Mouse (Mus musculus) heart, embryonic 14.5 days (tissue): ENCODE results near the gene Serpina3j. TPM values are rescaled to one million over a fixed set of nuclear protein-coding genes. Genes with fewer than 3 reads are reported as not detected.
"Not testable (repeated sequence)": the region's sequence is repeated elsewhere in the genome, so short reads cannot be mapped to it uniquely, and the experiment has no call there.

ENCODE experiments used
- ATAC-seq: fragments of 200-750 bp; cut with Nextera tagmentation; 2 replicates; pipeline ENCODE4 v1.8.0; 2017; ENCODE audit warnings: low read depth, moderate TSS enrichment; ENCODE audit not compliant: insufficient number of reproducible peaks, insufficient read depth, low FRiP score
- H3K27ac ChIP-seq, 2 experiments: fragments of 200-500 bp in 1 of 2; fragments of 300-500 bp in 1 of 2; sonication (generic) in 1 of 2; replicated peaks in 1 of 2; 2 replicates each; pipeline ENCODE4 v1.5.1; 2012 to 2014; ENCODE audit warnings: low read depth in 2 of 2, low read length in 2 of 2, control low read depth in 1 of 2, mild to moderate bottlenecking in 1 of 2, mixed read lengths in 1 of 2; ENCODE audit not compliant: control insufficient read depth in 1 of 2, insufficient read depth in 1 of 2
- H3K27me3 ChIP-seq: fragments of 300-500 bp; sonication (generic); 2 replicates; pipeline ENCODE4 v1.6.1; 2014; ENCODE audit warnings: mild to moderate bottlenecking, low read length, control low read depth; ENCODE audit not compliant: control insufficient read depth, insufficient read depth
- H3K36me3 ChIP-seq: fragments of 300-500 bp; sonication (generic); 2 replicates; pipeline ENCODE4 v1.6.1; 2014; ENCODE audit warnings: mild to moderate bottlenecking, control low read depth, low read length, mixed read lengths; ENCODE audit not compliant: control insufficient read depth, insufficient read depth
- H3K4me1 ChIP-seq, 2 experiments: fragments of 200-500 bp in 1 of 2; fragments of 300-500 bp in 1 of 2; sonication (generic) in 1 of 2; 2 replicates each; pipeline ENCODE4 v1.6.1; 2012 to 2014; ENCODE audit warnings: low read length in 2 of 2, control low read depth in 1 of 2, mixed read lengths in 1 of 2; ENCODE audit not compliant: control insufficient read depth in 2 of 2, insufficient read depth in 2 of 2
- H3K4me2 ChIP-seq: fragments of 300-500 bp; sonication (generic); 2 replicates; pipeline ENCODE4 v1.6.1; 2014; ENCODE audit warnings: mild to moderate bottlenecking, low read length
- H3K4me3 ChIP-seq, 2 experiments: fragments of 200-500 bp in 1 of 2; fragments of 300-500 bp in 1 of 2; sonication (generic) in 1 of 2; 2 replicates each; pipeline ENCODE4 v1.5.1; 2012 to 2014; ENCODE audit warnings: low read length in 2 of 2, mild to moderate bottlenecking in 2 of 2, control low read depth in 1 of 2, low read depth in 1 of 2, moderate library complexity in 1 of 2; ENCODE audit not compliant: control insufficient read depth in 1 of 2, insufficient read depth in 1 of 2
- H3K9ac ChIP-seq: fragments of 300-500 bp; sonication (generic); 2 replicates; pipeline ENCODE4 v1.6.1; 2014; ENCODE audit warnings: mild to moderate bottlenecking, low read length
- H3K9me3 ChIP-seq: fragments of 300-500 bp; sonication (generic); 2 replicates; pipeline ENCODE4 v1.6.1; 2016; ENCODE audit warnings: low read length, control low read depth; ENCODE audit not compliant: control insufficient read depth
- WGBS: fragments of 180-500 bp; shearing (Covaris S2); extraction: QIAGEN DNeasy Blood & Tissue Kit; methylation state at CpG from one replicate; pipeline ENCODE4 v1.1.7; 2014; 5-methylcytosine and 5-hydroxymethylcytosine counted together
- polyA plus RNA-seq: library from polyadenylated mRNA; unstranded; fragments of >200 nt; fragmentation: Nextera tagmentation; extraction: Ambion mirVana; gene quantifications from 2 replicates; pipeline ENCODE4 v1.2.1, GENCODE M21; 2014

Gene Serpina3j
- polyA plus RNA-seq, 1 experiment from 2014 or later: not detected

DNA sequence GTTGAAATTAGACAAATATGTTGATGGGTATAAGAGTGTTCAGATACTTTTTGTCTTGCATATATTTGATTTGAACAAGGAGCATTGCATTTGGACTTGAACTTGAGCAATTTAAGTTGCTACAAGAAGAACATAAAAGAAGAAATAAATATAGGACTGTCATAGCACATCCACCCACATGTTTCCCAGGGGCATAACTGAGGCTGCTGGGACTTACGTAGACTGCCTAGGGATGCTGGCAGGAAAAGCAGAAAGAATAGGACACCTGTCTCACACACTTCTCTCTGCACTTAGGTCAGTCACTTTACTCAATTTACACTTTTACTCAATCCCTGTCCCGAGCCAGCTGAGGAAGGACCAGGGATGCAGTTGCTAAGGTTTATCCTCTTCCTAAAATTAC, 20.4 kb upstream of the Serpina3j start:
- WGBS: 71% methylated on average over 2 of the region's 2 CpGs
- Histone ChIP-seq H3K9me3 (no peaks in the 10 kb centered on the region), H3K4me2 (no peak overlapping the region), H3K9ac (no peak overlapping the region), H3K4me3 (no peak overlapping the region), H3K4me1 (no peaks in the 10 kb centered on the region), H3K27me3 (no peaks in the 10 kb centered on the region), H3K27ac (no peak overlapping the region), H3K36me3 (no peaks in the 10 kb centered on the region)
- no peak for ATAC-seq

DNA sequence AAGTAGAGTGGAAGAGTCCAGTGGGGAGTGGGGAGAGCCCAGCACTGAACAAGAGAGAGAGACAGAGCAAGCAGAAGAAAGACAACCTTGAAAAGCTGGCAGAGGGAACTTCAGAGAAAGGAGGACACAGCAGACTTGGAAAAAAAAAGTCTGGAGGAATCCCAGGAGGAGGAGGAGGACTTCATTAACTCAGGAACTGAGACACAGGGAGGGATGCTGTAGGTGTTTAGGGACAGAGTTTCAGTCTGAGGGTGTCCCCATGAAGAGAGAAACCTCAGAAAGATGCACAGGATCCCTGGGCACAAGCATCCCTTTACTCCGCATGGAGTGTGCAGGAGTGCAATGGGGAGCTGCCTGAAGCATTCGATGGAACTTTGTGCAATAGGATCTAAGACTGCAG, 16.3 kb upstream of the Serpina3j start:
- Histone ChIP-seq H3K4me1 (no peaks in the 10 kb centered on the region), H3K9ac (no peak overlapping the region), H3K4me2 (no peak overlapping the region), H3K4me3 (no peak overlapping the region), H3K27me3 (no peaks in the 10 kb centered on the region), H3K27ac (no peak overlapping the region), H3K36me3 (no peaks in the 10 kb centered on the region), H3K9me3 (no peaks in the 10 kb centered on the region)
- 64% methylated on average over 2 of the region's 2 CpGs for WGBS
- no peak for ATAC-seq

DNA sequence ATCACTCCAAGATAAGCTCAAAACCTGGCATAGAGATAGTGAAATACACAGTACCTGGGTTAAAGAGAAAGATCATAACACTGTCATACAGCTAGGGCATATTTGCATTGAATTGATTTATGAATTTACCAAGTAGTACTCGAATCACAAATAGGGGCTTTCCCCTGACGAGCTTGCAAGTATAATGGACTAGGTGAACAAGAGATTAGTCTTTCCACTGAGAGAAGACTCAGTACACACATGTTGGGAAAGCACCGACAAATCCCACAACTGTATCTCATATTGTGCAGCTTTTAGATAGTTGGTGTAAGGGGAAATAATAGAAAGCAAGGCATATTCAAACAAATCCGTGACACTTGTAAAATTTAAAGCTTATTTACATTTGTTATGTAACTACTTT, 8.4 kb upstream of the Serpina3j start:
- no peak overlapping the region for H3K9ac ChIP-seq
- no peak for ATAC-seq
- H3K4me3 ChIP-seq: no peak overlapping the region
- WGBS: 71% methylated on average over 4 of the region's 4 CpGs
- H3K9me3 ChIP-seq: no peaks in the 10 kb centered on the region
- no peaks in the 10 kb centered on the region for H3K36me3 ChIP-seq
- H3K4me1 ChIP-seq: no peaks in the 10 kb centered on the region
- H3K27me3 ChIP-seq: no peaks in the 10 kb centered on the region
- no peak overlapping the region for H3K4me2 ChIP-seq
- H3K27ac ChIP-seq: no peak overlapping the region

DNA sequence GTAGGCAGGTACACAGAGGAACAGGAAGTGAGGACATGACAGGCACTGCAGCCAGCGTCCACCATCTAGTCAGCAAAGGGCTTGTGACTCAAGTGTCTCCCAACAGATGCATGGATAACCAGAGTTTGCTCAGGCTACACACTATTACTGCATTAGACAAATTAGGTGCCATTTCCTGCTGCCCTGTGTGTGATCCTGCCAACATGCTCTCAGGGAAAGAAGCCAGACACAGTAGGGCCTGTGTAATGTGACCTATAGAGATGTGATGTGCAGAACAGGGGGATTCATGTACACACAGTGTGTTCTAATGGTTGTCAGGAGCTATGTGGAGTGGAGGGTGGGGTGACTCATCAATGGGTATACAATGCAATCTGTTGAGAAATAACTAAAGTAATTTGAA, 8.1 kb downstream of the Serpina3j start:
- 65% methylated on average over 1 of the region's 1 CpGs for WGBS
- Histone ChIP-seq H3K4me3 (no peak overlapping the region), H3K27me3 (no peaks in the 10 kb centered on the region), H3K9ac (no peak overlapping the region), H3K36me3 (no peaks in the 10 kb centered on the region), H3K27ac (no peak overlapping the region), H3K4me1 (no peaks in the 10 kb centered on the region), H3K9me3 (no peaks in the 10 kb centered on the region), H3K4me2 (no peak overlapping the region)
- no peak for ATAC-seq

DNA sequence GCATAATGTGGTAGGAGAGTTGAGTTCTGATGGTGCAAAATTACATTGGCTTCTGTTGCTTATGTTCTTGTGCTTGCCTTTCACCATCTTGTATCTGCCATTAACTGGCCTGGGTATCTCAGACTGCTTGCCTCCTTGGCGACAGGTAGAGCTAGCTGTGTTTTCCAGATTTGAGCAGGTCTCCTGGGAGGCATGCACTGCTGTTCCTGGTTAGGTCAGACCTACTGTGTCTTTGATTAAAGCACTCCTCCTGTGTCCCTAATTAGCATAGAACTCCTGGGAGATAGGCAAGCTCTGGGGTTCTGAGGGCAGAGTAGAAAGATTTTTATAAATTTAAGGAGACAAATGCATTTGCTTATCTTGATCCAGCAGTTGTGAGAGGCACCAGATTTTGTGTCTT, 17.3 kb downstream of the Serpina3j start:
- no peak for ATAC-seq
- H3K4me2 ChIP-seq: no peak overlapping the region
- H3K36me3 ChIP-seq: no peaks in the 10 kb centered on the region
- H3K27ac ChIP-seq: no peak overlapping the region
- H3K9me3 ChIP-seq: 0 out of 2 replicates have a peak, but pooled peaks cover 4% of the 10 kb centered on the region
- H3K27me3 ChIP-seq: no peaks in the 10 kb centered on the region
- WGBS: 50% methylated on average over 1 of the region's 1 CpGs
- no peak overlapping the region for H3K9ac ChIP-seq
- no peak overlapping the region for H3K4me3 ChIP-seq
- H3K4me1 ChIP-seq: no peaks in the 10 kb centered on the region

DNA sequence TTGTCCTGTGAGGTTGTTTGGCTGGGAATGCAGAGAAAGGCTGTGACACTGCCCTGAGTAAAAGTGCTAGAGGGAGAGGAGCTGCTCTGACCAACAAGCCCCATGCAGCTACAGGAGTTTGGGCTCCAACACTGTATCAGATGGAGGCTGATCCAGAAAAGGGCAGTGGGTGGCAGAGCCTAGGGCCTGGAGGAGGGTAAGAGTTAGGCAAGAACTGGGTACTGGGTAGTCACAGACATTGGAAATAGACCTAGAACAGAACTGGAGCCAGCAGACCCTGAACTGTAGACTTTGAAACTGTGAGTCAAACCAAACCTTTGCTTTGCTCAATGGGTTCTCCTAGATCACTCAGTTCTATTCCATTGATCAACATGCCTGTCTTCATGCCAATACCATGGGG, 22.5 kb downstream of the Serpina3j start:
- not testable (repeated sequence) for H3K27me3 ChIP-seq, H3K4me1 ChIP-seq, H3K4me2 ChIP-seq, H3K9ac ChIP-seq, H3K4me3 ChIP-seq, H3K27ac ChIP-seq, H3K9me3 ChIP-seq, H3K36me3 ChIP-seq, ATAC-seq

DNA sequence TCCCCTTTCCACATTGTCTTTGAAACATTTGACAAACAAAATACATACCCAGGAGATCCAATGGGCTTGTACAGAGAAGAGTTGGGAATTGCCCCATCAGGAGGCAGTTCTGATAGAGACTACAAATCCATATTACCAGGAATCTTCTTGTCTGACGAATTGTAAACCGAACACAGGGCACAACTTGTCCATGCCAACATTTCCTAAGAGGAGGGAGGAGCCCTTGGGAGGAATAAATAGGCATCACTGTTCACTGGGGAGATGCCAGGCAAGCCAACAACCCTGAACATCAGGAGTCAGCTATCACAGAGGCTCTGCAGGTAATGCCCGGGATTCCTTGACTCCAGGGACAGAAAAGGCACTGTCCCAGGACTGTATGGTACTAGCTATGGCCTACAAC, 23.9 kb downstream of the Serpina3j start, which contains the start of the genes Serpina3k and Serpina3m:
Gene Serpina3k (plus strand): TSS at position 261 of the 400 bp plus-strand sequence.
Gene Serpina3m (plus strand): TSS at position 261 of the 400 bp plus-strand sequence.
- ATAC-seq, H3K4me3 ChIP-seq, H3K36me3 ChIP-seq, H3K27ac ChIP-seq, H3K4me2 ChIP-seq, H3K9me3 ChIP-seq, H3K9ac ChIP-seq, H3K27me3 ChIP-seq, H3K4me1 ChIP-seq: not testable (repeated sequence)
- 70% methylated on average over 3 of the region's 3 CpGs for WGBS

DNA sequence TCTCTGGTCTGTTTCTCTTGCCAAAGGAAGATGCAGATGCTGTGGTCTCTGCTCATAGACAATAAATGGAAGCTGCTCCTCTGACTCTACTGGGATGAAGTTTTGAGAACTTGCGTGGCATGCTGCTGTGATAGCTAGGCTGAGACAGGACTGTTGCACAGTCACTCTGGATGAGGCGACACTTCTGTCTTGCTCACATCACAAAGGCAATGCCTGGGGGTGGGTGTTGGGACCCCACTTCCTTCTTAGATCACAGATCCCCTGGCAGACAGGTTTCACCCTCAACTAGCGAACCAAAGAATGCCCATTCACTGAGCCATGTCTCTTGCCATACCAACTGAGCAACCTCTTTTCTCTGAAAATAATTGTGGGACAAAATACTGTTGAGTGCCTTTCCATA, 24.4 kb downstream of the Serpina3j start:
- H3K9ac ChIP-seq: no peak overlapping the region
- WGBS: 85% methylated on average over 3 of the region's 3 CpGs

More for the DNA sequence above, 24.4 kb downstream of the Serpina3j start:
- Histone ChIP-seq H3K4me1 (no peaks in the 10 kb centered on the region), H3K4me3 (no peak overlapping the region), H3K27ac (no peak overlapping the region), H3K27me3 (no peaks in the 10 kb centered on the region), H3K36me3 (no peaks in the 10 kb centered on the region), H3K4me2 (no peak overlapping the region), H3K9me3 (no peaks in the 10 kb centered on the region)
- ATAC-seq: no peak
